Mouse (Mus musculus): ENCODE measurements around the gene Scyl3. TPM values are rescaled to one million over a fixed set of nuclear protein-coding genes. Genes with fewer than 3 reads are reported as not detected.

Gene Scyl3
- polyA plus RNA-seq, 1 experiment: 7.1 TPM

GRCm38 (mm10) chr1:163908389-163908788 lies 20.5 kb upstream of the Scyl3 start:
- WGBS: 42% methylated on average over 11 of the region's 11 CpGs
- Histone ChIP-seq H3K4me1 (ENCODE audit: control insufficient read depth, insufficient read depth, low read length) (peaks cover 2% of the 10 kb centered on the region; the same call in 1 of the 2 replicates), H3K4me3 (replicated peaks; ENCODE audit: extremely low read depth, low read depth, low read length) (no peak overlapping the region)
- DNase-seq: no peak
- TF ChIP-seq POLR2A (IDR thresholded peaks at IDR 0.05; ENCODE audit: borderline replicate concordance, extremely low read depth, low read depth, low read length) (no peak), CTCF (IDR thresholded peaks at IDR 0.05; ENCODE audit: insufficient read depth, low read length) (no peak)

GRCm38 (mm10) chr1:163910343-163910742 lies 18.6 kb upstream of the Scyl3 start:
- peaks cover 2% of the 10 kb centered on the region; the same call in 1 of the 2 replicates for H3K4me1 ChIP-seq (ENCODE audit: control insufficient read depth, insufficient read depth, low read length)
- no peak for DNase-seq
- 3% methylated on average over 2 of the region's 2 CpGs for WGBS
- H3K4me3 ChIP-seq (replicated peaks; ENCODE audit: extremely low read depth, low read depth, low read length): no peak overlapping the region
- TF ChIP-seq CTCF (IDR thresholded peaks at IDR 0.05; ENCODE audit: insufficient read depth, low read length): no peak
- no peak for TF ChIP-seq POLR2A (IDR thresholded peaks at IDR 0.05; ENCODE audit: borderline replicate concordance, extremely low read depth, low read depth, low read length)

- Histone ChIP-seq H3K4me3 (replicated peaks; ENCODE audit: extremely low read depth, low read depth, low read length) (no peak overlapping the region), H3K4me1 (ENCODE audit: control insufficient read depth, insufficient read depth, low read length) (peaks cover 2% of the 10 kb centered on the region; the same call in 1 of the 2 replicates)
- 92% methylated on average over 9 of the region's 9 CpGs for WGBS
- TF ChIP-seq CTCF (IDR thresholded peaks at IDR 0.05; ENCODE audit: insufficient read depth, low read length) (no peak), POLR2A (IDR thresholded peaks at IDR 0.05; ENCODE audit: borderline replicate concordance, extremely low read depth, low read depth, low read length) (no peak)
- no peak for DNase-seq
Observed at GRCm38 (mm10) chr1:163910785-163911184, 18.1 kb upstream of the Scyl3 start.

GRCm38 (mm10) chr1:163911981-163912380 lies 16.9 kb upstream of the Scyl3 start:
- TF ChIP-seq CTCF (IDR thresholded peaks at IDR 0.05; ENCODE audit: insufficient read depth, low read length) (no peak), POLR2A (IDR thresholded peaks at IDR 0.05; ENCODE audit: borderline replicate concordance, extremely low read depth, low read depth, low read length) (no peak)
- Histone ChIP-seq H3K4me3 (replicated peaks; ENCODE audit: extremely low read depth, low read depth, low read length) (no peak overlapping the region), H3K4me1 (ENCODE audit: control insufficient read depth, insufficient read depth, low read length) (peaks cover 2% of the 10 kb centered on the region; the same call in 1 of the 2 replicates)
- DNase-seq: no peak
- WGBS: 92% methylated on average over 11 of the region's 11 CpGs

GRCm38 (mm10) chr1:163917349-163918160 lies 11.3 kb upstream of the Scyl3 start:
- TF ChIP-seq POLR2A (IDR thresholded peaks at IDR 0.05; ENCODE audit: borderline replicate concordance, extremely low read depth, low read depth, low read length) (no peak), CTCF (IDR thresholded peaks at IDR 0.05; ENCODE audit: insufficient read depth, low read length) (no peak)
- no peak for DNase-seq
- WGBS: 55% methylated on average over 5 of the region's 5 CpGs
- Histone ChIP-seq H3K4me3 (replicated peaks; ENCODE audit: extremely low read depth, low read depth, low read length) (no peak overlapping the region), H3K4me1 (ENCODE audit: control insufficient read depth, insufficient read depth, low read length) (no peaks in the 10 kb centered on the region)

GRCm38 (mm10) chr1:163924093-163924492 lies 4.8 kb upstream of the Scyl3 start:
- Histone ChIP-seq H3K4me1 (ENCODE audit: control insufficient read depth, insufficient read depth, low read length) (0 out of 2 replicates have a peak, but pooled peaks cover 2% of the 10 kb centered on the region), H3K4me3 (replicated peaks; ENCODE audit: extremely low read depth, low read depth, low read length) (no peak overlapping the region)
- 79% methylated on average over 8 of the region's 8 CpGs for WGBS
- no peak for DNase-seq
- no peak for TF ChIP-seq CTCF (IDR thresholded peaks at IDR 0.05; ENCODE audit: insufficient read depth, low read length)
- TF ChIP-seq POLR2A (IDR thresholded peaks at IDR 0.05; ENCODE audit: borderline replicate concordance, extremely low read depth, low read depth, low read length): no peak

- peak; percentile 90 for DNase-seq
- Histone ChIP-seq H3K4me1 (ENCODE audit: control insufficient read depth, insufficient read depth, low read length) (peaks cover 8% of the 10 kb centered on the region; the same call in 1 of the 2 replicates), H3K4me3 (replicated peaks; ENCODE audit: extremely low read depth, low read depth, low read length) (peak overlapping the region; percentile 94)
- WGBS: 1% methylated on average over 75 of the region's 77 CpGs
- 0 out of 2 replicates have a peak, but pooled peaks have one; percentile 12 for TF ChIP-seq POLR2A (IDR thresholded peaks at IDR 0.05; ENCODE audit: borderline replicate concordance, extremely low read depth, low read depth, low read length)
- no peak for TF ChIP-seq CTCF (IDR thresholded peaks at IDR 0.05; ENCODE audit: insufficient read depth, low read length)
Observed at GRCm38 (mm10) chr1:163929636-163930457, 947 bp downstream of the Scyl3 start.

- WGBS: under 1% methylated on average over 12 of the region's 12 CpGs
- H3K4me3 ChIP-seq (replicated peaks; ENCODE audit: extremely low read depth, low read depth, low read length): peak overlapping the region; percentile 94
- H3K4me1 ChIP-seq (ENCODE audit: control insufficient read depth, insufficient read depth, low read length): peaks cover 8% of the 10 kb centered on the region; the same call in 1 of the 2 replicates
- no peak for DNase-seq
- TF ChIP-seq CTCF (IDR thresholded peaks at IDR 0.05; ENCODE audit: insufficient read depth, low read length): no peak
- TF ChIP-seq POLR2A (IDR thresholded peaks at IDR 0.05; ENCODE audit: borderline replicate concordance, extremely low read depth, low read depth, low read length): no peak
Observed at GRCm38 (mm10) chr1:163930458-163930794, 1.5 kb downstream of the Scyl3 start.

- peaks cover 8% of the 10 kb centered on the region; the same call in 1 of the 2 replicates for H3K4me1 ChIP-seq (ENCODE audit: control insufficient read depth, insufficient read depth, low read length)
- TF ChIP-seq POLR2A (IDR thresholded peaks at IDR 0.05; ENCODE audit: borderline replicate concordance, extremely low read depth, low read depth, low read length) (no peak), CTCF (IDR thresholded peaks at IDR 0.05; ENCODE audit: insufficient read depth, low read length) (no peak)
- H3K4me3 ChIP-seq (replicated peaks; ENCODE audit: extremely low read depth, low read depth, low read length): no peak overlapping the region
- WGBS: 79% methylated on average over 8 of the region's 8 CpGs
- DNase-seq: no peak
Observed at GRCm38 (mm10) chr1:163931801-163932200, 2.9 kb downstream of the Scyl3 start.
